Mouse (Mus musculus) MEL (cell line): Measurements from ENCODE around the gene Susd5. TPM values are rescaled to one million over a fixed set of nuclear protein-coding genes. Genes with fewer than 3 reads are reported as not detected.
"Not testable (repeated sequence)": the region's sequence is repeated elsewhere in the genome, so short reads cannot be mapped to it uniquely, and the experiment has no call there.

ENCODE experiments used
- DNase-seq: peaks from one replicate; pipeline ENCODE4 v3.0.0; 2011; ENCODE audit warnings: low read depth, low spot score
- H3K27ac ChIP-seq: 2 replicates; pipeline ENCODE4 v1.5.1; 2012; ENCODE audit warnings: low read depth, mild to moderate bottlenecking, control low read depth, low read length, moderate library complexity; ENCODE audit not compliant: control insufficient read depth
- H3K27me3 ChIP-seq, 2 experiments: fragments of 150-350 bp in 1 of 2; sonication (generic) in 1 of 2; 2 replicates each; pipeline ENCODE4 v1.6.1; 2012; ENCODE audit warnings: low read length in 2 of 2, mild to moderate bottlenecking in 2 of 2, improper control_type of control experiment in 1 of 2, moderate library complexity in 1 of 2; ENCODE audit not compliant: insufficient read depth in 2 of 2, control insufficient read depth in 1 of 2
- H3K36me3 ChIP-seq, 2 experiments: 2 replicates each; pipeline ENCODE4 v1.6.1; 2012 to 2014; ENCODE audit warnings: low read length in 2 of 2, improper control_type of control experiment in 1 of 2, inconsistent platforms in 1 of 2, mild to moderate bottlenecking in 1 of 2; ENCODE audit not compliant: insufficient read depth in 2 of 2, control insufficient read depth in 1 of 2
- H3K4me1 ChIP-seq, 2 experiments: fragments of 150-350 bp in 1 of 2; sonication (generic) in 1 of 2; 2 replicates each; pipeline ENCODE4 v1.6.1; 2012; ENCODE audit warnings: low read length in 2 of 2, improper control_type of control experiment in 1 of 2, mild to moderate bottlenecking in 1 of 2; ENCODE audit not compliant: insufficient read depth in 2 of 2, control insufficient read depth in 1 of 2
- H3K4me3 ChIP-seq, 2 experiments: fragments of 150-350 bp in 1 of 2; sonication (generic) in 1 of 2; 2 replicates each; pipeline ENCODE4 v1.5.1; 2012; ENCODE audit warnings: low read depth in 2 of 2, low read length in 2 of 2, mild to moderate bottlenecking in 2 of 2, moderate library complexity in 2 of 2, control low read depth in 1 of 2, improper control_type of control experiment in 1 of 2; ENCODE audit not compliant: control insufficient read depth in 1 of 2, insufficient read depth in 1 of 2
- H3K79me2 ChIP-seq: 2 replicates; pipeline ENCODE4 v1.6.1; 2012; ENCODE audit warnings: mild to moderate bottlenecking, low read length, moderate library complexity; ENCODE audit not compliant: control insufficient read depth, poor library complexity, insufficient read depth
- H3K9ac ChIP-seq: 2 replicates; pipeline ENCODE4 v1.6.1; 2012; ENCODE audit warnings: low read depth, mild to moderate bottlenecking, control low read depth, low read length, moderate library complexity; ENCODE audit not compliant: control insufficient read depth, poor library complexity, severe bottlenecking
- H3K9me3 ChIP-seq: fragments of 150-350 bp; sonication (generic); replicated peaks from 2 replicates; pipeline ENCODE4 v1.6.1; 2012; ENCODE audit warnings: mild to moderate bottlenecking, low read length, improper control_type of control experiment, moderate library complexity; ENCODE audit not compliant: insufficient read depth
- polyA plus RNA-seq, 2 experiments: library from polyadenylated mRNA; stranded (reverse) in 1 of 2; unstranded in 1 of 2; fragments of >175 nt in 1 of 2; fragments of >200 nt in 1 of 2; gene quantifications; 2 replicates each; pipeline versions ENCODE4 v1.2.1 to v1.2.4; 2012; ENCODE audit warnings: low replicate concordance in 2 of 2, low read depth in 1 of 2; ENCODE audit not compliant: insufficient read length in 2 of 2, insufficient read depth in 1 of 2, missing spikeins in 1 of 2
- total RNA-seq: library from RNA; depleted of rRNA; stranded (reverse); fragments of 300-350 nt; gene quantifications from 2 replicates; pipeline ENCODE4 v1.2.3, GENCODE M21; 2012; rRNA removed

Gene Susd5
- total and polyA plus RNA-seq, 3 experiments, result not detected

DNA sequence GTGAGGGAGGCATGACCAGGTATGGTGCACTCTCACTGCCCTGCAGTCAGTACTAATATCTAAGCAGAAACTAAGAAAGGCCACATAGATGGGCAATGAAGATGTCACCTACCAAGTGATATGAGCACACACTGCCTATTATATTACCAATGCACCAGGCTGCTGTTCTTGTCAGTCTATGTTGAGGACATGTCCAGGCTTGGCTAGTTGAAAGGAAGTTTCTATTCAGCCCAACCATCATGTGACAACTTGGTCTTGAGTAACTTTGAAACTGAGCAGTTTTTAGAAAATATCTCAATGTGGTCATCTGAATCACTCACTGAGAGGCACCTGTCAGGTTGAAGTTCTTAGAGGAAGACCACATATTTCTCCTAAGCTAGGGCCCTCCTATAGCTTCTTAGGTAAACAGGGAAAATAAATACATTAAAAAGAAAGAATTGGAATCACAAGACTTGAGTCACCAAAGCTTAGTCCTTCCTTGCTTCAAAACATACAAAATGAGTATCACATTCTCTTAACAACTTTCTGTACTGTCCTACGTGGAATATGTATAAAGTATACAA, 72.4 kb downstream of the Susd5 start:
- H3K4me3 ChIP-seq, H3K9me3 ChIP-seq, H3K79me2 ChIP-seq, H3K9ac ChIP-seq, DNase-seq, H3K27me3 ChIP-seq, H3K27ac ChIP-seq, H3K36me3 ChIP-seq, H3K4me1 ChIP-seq: not testable (repeated sequence)

Other genes starting within 250 kb of the Susd5 start
- 45.5 and 46.4 TPM in 2 replicates for gene Ubp1, start 126.2 kb upstream of the Susd5 start, total RNA-seq
- 10 to 100 TPM; 60.8 to 95.5 TPM for gene Ubp1, start 126.2 kb upstream of the Susd5 start, polyA plus RNA-seq
- gene Fbxl2, start 10.9 kb upstream of the Susd5 start, total RNA-seq, result 1.5 and 1.8 TPM in 2 replicates
- 1 to 10 TPM in 1 of 2 experiments, not detected in 1; 3.0 TPM for gene Fbxl2, start 10.9 kb upstream of the Susd5 start, polyA plus RNA-seq